Mouse (Mus musculus) liver, embryonic 14.5 days (tissue): ENCODE results near the gene Rnf180.

ENCODE experiments used
- CTCF ChIP-seq: IDR thresholded peaks from 2 replicates; pipeline ENCODE4 v1.5.1; 2016; ENCODE audit warnings: antibody characterized with exemption, low read depth, control low read depth
- EP300 ChIP-seq: IDR thresholded peaks from 2 replicates; pipeline ENCODE4 v1.6.1; 2016; ENCODE audit warnings: antibody characterized with exemption, low read depth

- TF ChIP-seq CTCF (no peak), EP300 (no peak)
Measured at GRCm38 (mm10) chr13:105193583-105193982, 101.0 kb downstream of the Rnf180 start.
